Mouse (Mus musculus): Measurements from ENCODE around the gene Cdipt.

Cdipt gene

DNA sequence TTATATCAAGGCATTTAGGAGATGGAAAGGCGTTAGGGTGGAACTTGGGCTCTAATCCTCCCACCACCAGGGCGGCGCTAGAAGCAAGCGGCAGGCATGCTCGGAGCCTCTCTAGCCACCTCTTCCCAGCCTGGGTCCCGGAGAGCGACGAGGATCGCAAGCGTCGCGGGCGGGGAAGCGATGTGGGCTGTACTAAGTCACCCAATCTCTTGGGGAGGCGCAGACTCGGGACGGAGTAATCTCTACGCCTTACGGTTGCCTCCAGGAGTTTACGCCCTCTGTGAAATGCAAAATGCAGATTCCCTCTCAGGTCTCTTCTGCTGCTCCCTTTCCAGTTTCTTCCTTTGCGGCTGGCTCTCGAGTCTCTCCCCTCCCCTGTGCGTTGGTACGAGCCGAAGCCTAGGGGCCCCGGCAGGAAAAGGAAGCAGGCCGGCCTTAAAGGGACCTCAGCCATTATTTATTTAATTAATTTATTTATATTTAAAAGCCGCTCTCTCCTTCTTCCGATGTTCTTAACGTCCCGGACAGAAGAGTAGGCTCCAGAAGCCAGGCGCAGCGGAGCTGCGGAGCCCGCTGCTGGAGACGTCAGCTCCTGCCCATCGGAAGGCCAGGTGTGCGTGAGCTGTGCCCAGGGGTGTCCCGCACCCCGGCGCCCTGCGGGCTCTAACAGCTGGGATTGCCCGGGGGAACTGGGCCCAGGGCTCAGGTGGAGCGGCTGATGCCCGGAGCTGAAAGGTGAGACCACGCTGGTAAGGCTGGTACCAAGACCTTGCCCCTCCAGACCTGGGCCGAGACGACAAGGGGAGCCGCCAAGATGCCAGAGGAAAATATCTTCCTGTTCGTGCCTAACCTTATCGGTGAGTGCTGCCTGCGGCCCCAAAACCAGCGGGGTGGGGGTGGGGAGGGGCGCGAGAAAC, 494 bp downstream of the Cdipt start, which contains the start of gene Cdiptos:
Gene Cdiptos, minus strand, starts transcription at position 149 of the 917 bp plus-strand sequence.
- peak; percentile 90 to 95 for DNase-seq (ENCODE audit: low spot score in 2 of 2)

- DNase-seq (ENCODE audit: low spot score in 2 of 2), result no peak
These were observed 1.3 kb downstream of the Cdipt start for GRCm38 (mm10) chr7:126976878-126977459.

DNA sequence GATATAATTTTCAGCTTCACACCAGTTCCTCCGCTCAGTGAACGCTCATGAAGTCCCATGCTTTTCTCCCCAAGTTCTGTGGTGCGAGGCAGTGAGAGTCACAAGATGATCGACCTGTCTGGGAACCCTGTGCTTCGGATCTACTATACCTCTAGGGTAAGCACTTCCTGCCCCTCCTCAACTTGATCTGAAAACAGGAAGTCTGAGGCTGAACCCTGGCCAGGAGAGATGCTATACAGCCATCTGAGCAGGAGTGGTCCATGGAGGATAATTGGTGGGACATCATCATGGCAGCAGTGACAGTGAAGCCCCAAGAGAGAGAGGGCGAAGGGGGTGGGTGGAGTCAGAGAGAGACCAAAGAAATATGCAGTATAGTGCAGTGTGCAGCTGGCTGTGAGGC, 3.1 kb downstream of the Cdipt start:
- DNase-seq (ENCODE audit: low spot score in 2 of 2), result no peak

DNA sequence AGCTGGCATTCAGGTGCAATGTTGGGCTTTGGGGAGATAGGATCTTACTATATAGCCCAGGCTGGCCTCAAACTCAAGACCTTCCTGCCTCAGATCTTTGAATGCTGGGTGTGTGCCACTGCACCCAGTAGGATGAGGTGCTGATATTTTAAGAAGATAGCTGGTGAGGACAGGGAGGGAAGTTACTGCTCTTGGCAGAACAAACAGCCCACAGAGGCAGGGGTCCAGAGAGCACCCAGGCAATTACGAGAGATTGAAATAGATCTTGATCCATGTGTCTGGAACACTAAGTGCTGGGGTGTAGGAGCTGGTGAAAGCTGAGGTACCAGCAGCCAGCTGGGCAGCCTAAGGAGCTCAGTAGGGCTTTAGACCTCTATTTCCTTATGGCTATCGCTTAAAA, 5.9 kb downstream of the Cdipt start:
- no peak for DNase-seq (ENCODE audit: low spot score in 2 of 2)

DNA sequence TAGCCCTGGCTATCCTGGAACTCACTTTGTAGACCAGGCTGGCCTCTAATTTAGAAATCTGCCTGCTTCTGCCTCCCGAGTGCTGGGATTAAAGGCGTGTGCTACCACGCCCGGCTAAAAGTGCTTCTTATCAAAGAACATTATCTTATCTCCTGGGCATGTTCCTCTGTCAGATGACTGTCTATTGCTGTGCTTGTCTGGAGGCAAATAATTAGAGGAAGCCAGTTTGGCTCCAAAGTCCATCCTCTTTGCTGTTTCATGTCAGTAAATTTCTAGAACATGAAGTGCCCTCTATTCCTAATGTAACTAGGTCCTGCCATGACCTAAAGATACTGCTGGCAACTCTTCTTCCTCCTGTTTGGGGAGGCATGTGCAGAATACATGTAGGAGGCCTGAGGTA, 6.3 kb downstream of the Cdipt start:
- no peak for DNase-seq (ENCODE audit: low spot score in 2 of 2)

DNA sequence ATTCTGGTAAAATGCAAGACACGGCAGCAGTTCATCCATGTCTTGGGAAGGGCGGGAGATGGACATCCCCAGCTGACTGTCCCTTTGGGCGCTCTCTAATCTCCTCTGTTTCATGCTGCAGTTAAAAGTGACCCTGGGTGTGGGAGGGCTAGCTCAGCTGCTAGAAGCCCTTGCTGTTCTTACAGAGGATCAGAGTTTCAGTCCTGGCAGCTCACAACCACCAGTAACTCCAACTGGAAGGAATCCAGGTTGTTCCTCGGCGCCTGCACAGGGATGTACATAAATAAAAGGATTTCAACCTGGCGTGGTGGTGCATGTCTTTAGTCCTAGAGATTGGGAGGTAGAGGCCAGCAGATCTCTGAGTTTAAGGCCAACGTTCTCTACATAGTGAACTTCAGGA, 7.4 kb downstream of the Cdipt start:
- no peak for DNase-seq (ENCODE audit: low spot score in 2 of 2)

DNA sequence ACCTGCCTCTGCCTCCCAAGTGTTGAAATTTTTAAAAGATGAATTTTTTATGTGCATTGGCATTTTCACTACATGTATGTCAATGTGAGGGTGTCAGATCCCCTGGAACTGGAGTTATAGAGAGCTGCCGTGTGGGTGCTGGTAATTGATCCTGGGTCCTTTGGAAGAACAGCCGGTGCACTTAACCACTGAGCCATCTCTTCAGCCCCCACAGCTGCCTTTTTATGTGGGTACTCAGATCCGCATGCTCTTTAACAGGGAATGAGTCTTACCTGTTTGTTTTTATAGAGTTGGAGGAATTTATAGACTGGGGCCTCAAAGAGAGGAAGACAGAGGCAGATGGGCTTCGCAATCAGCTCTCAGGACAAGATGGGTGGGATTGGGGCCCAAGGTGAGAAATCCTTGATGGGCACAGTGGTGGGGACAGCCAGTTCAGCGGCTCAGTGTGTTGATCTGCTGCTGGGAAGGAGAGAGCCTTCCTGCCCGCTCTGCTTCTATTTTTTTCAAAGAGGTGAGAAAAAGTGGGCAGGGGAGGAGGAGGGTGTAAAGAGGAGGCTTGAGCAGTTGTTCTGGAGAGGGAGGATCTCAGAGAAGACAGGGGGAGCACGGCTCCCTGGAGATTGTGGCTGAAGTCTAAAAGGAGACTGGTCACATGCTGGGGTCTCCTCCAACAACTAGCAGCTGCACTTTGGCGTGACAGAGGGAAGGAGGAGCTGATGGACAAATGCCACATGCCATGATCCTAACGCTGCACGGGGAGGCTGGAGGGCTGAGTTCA, 9.1 kb downstream of the Cdipt start:
- no peak for DNase-seq (ENCODE audit: low spot score in 2 of 2)

DNA sequence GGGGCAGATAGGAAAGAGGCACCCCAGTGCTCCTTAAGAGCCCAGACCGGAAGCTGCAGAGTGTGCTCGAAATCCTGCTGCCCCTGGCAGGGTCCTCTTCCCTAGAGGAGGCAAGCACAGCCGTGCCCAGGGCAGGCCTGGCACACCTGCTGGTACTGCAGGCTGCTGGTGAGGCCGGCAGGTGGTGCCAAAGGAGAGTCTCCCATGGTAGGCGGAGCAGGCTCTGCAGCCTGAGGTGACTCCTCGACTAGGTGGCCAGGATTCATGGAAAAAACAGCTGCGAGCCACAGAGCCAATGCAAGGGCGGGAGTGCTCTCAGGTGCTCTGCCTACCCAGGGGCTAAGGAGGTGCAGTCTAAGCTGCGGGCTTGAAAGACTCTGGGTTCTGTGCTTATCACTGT, 10.6 kb downstream of the Cdipt start:
- peak in 1 of 2 experiments; percentile 15 for DNase-seq (ENCODE audit: low spot score in 2 of 2)

DNA sequence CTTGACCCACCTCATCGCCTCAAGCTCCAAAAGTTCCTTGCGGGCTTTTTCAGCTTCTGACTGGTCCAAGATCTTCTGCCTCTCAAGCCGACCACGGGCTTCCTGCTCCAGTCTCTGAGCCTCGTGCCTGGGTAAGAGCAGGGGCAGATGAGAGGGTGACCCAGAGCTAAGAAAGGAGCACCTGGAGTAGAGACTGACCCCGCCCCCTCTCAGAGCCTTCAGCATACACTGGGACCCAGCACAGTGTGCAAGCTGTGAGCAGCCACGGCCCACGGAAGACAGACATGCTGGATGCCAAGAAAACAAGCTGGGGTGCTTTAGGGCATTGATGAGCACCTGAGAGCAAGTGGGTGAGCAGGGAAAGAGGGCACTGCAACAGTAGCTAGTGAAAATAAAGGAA, 13.1 kb downstream of the Cdipt start:
- DNase-seq (ENCODE audit: low spot score in 2 of 2), result no peak

- no peak for DNase-seq (ENCODE audit: low spot score in 2 of 2)
These were observed 20.7 kb downstream of the Cdipt start for GRCm38 (mm10) chr7:126996449-126996848.

DNA sequence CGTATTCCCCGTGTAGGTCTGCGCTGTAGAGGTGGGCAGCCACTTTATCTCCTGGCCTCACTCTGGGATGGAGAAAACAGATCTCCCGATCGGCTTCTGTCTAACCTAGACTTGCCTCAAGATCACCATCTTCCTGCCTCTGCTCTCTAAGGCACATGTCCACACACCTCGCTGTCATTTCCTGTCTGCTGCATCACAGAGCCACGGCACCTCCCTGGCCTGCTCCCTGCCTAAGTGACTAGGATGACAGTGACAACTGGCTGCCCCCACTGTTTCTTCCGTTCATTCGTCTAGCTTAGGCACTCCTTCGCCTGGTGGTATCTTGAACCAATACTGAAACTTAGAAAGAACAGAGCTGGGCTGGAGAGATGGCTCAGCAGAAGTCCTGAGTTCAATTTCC, 23.9 kb downstream of the Cdipt start:
- no peak for DNase-seq (ENCODE audit: low spot score in 2 of 2)

DNA sequence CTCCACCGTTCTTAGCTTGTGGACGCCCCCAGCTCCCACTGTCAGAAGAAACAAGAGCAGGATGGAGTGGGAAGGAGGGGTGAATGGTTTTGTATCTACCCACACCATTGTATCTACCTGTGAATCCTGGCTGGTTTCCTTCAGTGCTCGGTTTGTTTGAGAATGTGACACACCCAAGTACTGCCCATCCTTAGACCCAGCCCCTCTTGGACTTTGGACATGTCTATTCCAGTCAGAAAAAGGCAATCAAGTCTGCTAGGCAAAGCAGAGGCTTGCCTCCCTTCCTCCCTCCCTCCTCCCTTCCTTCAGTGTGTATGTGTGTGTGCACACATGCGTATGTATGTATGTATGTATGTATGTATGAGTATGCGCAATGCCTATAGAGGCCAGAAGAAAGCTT, 27.9 kb downstream of the Cdipt start:
- no peak for DNase-seq (ENCODE audit: low spot score in 2 of 2)

- DNase-seq (ENCODE audit: low spot score in 2 of 2), result no peak
These were observed 28.6 kb downstream of the Cdipt start for GRCm38 (mm10) chr7:127004122-127004875.

DNA sequence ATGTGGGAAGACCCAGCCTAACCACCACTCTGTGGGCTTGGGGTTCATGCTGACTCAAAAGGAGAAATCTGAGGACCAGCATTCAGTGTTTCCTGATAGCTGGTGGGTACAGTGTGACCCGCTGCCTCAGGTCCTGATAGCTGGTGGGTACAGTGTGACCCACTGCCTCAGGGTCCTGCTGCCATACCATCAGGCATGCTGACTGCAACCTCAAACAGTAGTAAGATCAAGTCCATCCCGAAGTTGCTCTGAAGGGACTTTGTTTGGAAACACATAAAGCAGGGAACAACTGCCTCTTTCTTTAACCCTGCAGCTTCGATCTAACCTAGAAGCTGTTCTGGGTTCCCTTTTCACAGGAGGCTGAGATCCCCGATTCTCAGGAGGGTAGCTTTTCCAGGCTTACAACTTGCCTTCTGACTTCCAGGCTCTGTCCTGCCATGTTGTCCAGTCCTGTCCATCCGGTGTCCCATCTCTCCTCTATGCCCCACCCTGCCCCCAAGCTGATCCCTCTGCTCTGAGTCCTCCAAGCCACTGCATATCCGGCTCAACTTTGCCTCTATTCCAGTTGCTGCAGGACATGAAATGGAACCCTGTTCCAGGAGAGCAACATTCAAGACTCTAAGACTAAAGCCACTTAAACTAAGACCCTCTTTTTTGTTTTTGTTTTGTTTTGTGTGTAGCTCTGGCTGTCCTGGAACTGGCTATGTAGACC, 31.8 kb downstream of the Cdipt start:
- DNase-seq (ENCODE audit: low spot score in 2 of 2), result no peak

DNA sequence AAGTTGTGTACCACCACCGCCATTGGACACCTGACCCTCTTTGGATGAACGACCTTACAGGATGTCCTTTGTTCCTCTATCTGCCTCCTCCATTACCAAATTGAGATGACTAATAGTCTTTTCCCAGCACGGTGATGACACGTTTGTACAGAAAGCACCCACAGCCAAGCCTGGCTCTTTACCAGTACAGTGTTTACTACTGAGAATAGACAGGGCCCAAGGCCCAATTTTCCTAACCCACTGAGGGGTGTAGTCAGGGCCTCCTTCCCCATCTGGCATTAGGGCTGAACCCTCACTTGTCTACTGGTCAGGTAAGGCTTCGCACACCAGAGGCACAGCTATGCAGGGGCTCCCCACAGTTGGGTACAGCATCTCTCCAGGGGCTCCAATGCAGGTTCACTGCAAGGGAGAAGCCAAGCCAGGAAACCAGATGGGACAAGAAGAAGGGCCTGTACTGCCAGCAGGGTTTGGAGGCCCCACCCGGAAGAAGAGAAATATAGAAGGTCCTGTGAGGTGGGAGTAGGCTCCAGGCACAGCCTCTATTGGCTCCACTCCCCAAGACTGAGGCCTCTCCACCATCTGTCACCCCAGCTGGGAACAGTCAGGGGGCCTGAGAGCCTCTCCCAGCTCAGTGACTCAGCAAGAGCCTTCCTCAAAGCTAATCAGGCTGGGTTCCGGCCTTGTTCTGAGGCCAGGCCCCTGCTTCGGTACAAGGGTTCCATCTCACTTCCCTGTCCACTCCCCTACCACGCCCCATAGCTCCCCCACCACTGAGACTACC, 32.7 kb downstream of the Cdipt start:
- DNase-seq (ENCODE audit: low spot score in 2 of 2), result peak in 1 of 2 experiments; percentile 41

DNA sequence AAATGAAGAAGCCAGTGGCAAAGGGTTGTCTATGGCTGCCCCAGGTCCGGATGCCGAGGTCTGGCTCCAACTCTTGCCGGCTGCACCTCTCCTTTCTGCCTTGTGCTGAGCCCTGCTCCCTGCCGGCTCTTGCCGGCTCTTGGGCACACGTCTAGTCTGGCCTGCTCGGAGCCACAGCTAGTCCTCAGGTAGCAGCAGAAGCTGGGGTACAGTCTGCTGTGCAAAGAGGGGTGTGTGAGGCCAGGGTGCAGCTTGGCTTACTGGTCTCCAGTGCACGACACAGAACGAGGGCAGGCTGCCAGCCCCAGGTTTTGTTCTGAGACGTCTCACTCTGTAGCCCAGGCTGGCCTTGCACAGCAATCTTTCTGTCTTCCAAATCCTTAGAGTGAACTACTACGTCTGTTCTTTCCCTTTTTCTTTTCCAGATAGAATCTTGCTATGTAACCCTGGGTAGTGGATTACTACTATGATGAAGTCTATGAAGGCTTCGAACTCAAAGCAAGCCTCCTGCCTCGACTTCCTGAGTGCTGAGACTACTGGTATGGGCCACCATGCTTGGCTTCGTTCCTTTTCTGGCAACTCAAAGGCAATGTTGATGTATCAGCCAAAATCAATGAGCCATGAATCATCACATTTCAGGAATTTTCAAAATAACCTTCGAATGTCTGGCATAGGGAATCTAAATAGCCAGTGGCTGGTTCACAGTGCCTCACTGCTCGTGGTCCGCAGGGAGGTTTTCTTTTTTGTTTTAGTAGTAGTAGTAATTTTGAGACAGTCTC, 33.8 kb downstream of the Cdipt start:
- DNase-seq (ENCODE audit: low spot score in 2 of 2), result no peak

DNA sequence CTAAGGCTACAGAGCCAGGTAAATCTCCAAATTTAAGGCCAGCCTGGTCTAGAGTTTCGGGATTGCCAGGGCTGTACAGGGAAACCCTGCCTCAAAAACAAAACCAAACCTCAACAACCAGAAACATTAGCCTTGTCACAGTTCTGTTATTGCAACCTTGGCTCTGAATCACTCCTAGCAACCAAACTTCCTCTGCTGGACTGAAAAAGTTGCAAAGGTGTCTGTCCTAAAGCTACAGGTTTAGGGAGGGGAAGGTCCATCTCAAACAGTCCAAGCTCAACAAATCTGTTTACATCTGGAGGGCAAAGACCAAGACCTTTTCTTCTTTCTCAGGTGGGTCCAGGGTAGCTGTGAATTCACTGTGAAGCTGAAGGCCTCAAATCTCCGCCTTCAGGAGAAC, 35.3 kb downstream of the Cdipt start:
- no peak for DNase-seq (ENCODE audit: low spot score in 2 of 2)

GRCm38 (mm10) chr7:127011717-127012116, 36.0 kb downstream of the Cdipt start:
- no peak for DNase-seq (ENCODE audit: low spot score in 2 of 2)

GRCm38 (mm10) chr7:127012374-127012773, 36.7 kb downstream of the Cdipt start:
- no peak for DNase-seq (ENCODE audit: low spot score in 2 of 2)

All from spleen, postnatal 14 days (tissue).